Mouse (Mus musculus) erythroblast, embryonic 14.5 days (primary cell): ENCODE results near the gene Tbc1d10c.

Experiments
- GATA1 ChIP-seq: IDR thresholded peaks from 2 replicates; pipeline ENCODE4 v1.6.1; 2012; ENCODE audit warnings: low read length, inconsistent platforms, mixed read lengths
- TAL1 ChIP-seq: IDR thresholded peaks from 3 replicates; pipeline ENCODE4 v1.6.1; 2012; ENCODE audit warnings: low read length, inconsistent platforms, mixed read lengths

DNA sequence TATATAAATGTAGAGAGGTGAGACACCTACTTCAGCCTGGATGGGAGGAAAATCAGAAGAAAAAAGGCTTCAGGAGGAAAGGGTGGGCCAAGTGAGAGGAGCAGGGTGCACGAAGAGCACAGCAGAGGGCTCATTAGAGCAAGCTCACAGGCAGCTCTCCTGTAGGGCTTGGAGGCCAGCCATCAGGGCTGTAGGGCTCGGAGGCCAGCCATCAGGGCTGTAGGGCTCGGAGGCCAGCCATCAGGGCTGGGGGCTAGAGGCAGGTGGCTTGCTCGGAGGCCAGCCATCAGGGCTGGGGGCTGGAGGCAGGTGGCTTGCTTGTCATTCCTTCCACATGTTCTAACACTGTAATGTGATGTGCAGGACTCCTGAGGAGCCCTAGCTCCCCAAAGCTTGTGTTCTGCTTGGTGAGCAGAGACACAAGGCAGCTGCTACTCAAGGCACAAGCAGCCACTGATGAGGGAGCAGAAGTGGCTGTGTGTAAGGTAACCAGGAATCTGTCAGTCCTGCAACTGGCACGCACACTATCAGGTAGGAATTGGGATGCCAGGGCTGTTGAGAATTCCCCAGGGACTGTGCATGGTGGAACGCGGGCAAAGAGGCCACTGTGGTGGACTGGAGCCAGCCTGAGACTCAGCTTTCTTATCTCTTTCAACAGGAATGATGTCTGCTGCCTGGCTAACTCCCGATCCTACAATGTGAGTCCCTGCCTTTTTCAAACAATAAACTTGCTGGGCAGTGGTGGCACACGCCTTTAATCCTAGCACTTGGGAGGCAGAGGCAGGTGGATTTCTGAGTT lies 24.2 kb downstream of the Tbc1d10c start:
- TF ChIP-seq GATA1 (no peak), TAL1 (no peak)
